Mouse (Mus musculus) embryonic fibroblast, embryonic 13.5 days (primary cell): ENCODE data around the gene L3hypdh. TPM values are rescaled to one million over a fixed set of nuclear protein-coding genes. Genes with fewer than 3 reads are reported as not detected.
"Not testable (repeated sequence)": the region's sequence is repeated elsewhere in the genome, so short reads cannot be mapped to it uniquely, and the experiment has no call there.

ENCODE experiments used
- H3K27ac ChIP-seq: 2 replicates; pipeline ENCODE4 v1.5.1; 2012; ENCODE audit warnings: low read length, control low read depth, inconsistent platforms; ENCODE audit not compliant: insufficient read depth
- H3K4me1 ChIP-seq: 2 replicates; pipeline ENCODE4 v1.6.1; 2011; ENCODE audit warnings: low read length; ENCODE audit not compliant: control insufficient read depth, insufficient read depth
- H3K4me3 ChIP-seq: 2 replicates; pipeline ENCODE4 v1.5.1; 2011; ENCODE audit warnings: mild to moderate bottlenecking, control low read depth, low read length; ENCODE audit not compliant: insufficient read depth
- CTCF ChIP-seq: IDR thresholded peaks from 2 replicates; pipeline ENCODE4 v1.5.1; 2011; ENCODE audit warnings: mild to moderate bottlenecking, control low read depth, low read length, moderate library complexity, borderline replicate concordance; ENCODE audit not compliant: insufficient read depth
- POLR2A ChIP-seq: IDR thresholded peaks from 2 replicates; pipeline ENCODE4 v1.6.1; 2011; ENCODE audit warnings: low read depth, mild to moderate bottlenecking, control low read depth, low read length, moderate library complexity
- polyA plus RNA-seq: library from polyadenylated mRNA; stranded (reverse); fragments of >200 nt; gene quantifications from 2 replicates; pipeline ENCODE4 v1.2.4, GENCODE M21; 2011; ENCODE audit warnings: low read depth; ENCODE audit not compliant: missing spikeins, insufficient read length

L3hypdh gene
- polyA plus RNA-seq, 1 experiment: 11.5 TPM

GRCm38 (mm10) chr12:72057780-72058179 lies 27.5 kb downstream of the L3hypdh start:
- no peak overlapping the region for H3K27ac ChIP-seq
- no peak for TF ChIP-seq CTCF
- no peak for TF ChIP-seq POLR2A
- no peak overlapping the region for H3K4me3 ChIP-seq
- H3K4me1 ChIP-seq: no peaks in the 10 kb centered on the region

GRCm38 (mm10) chr12:72053851-72054250 lies 31.4 kb downstream of the L3hypdh start:
- no peak for TF ChIP-seq CTCF
- TF ChIP-seq POLR2A: no peak
- Histone ChIP-seq H3K4me1 (no peaks in the 10 kb centered on the region), H3K4me3 (no peak overlapping the region), H3K27ac (no peak overlapping the region)

- Histone ChIP-seq H3K27ac (no peak overlapping the region), H3K4me1 (no peaks in the 10 kb centered on the region), H3K4me3 (no peak overlapping the region)
- TF ChIP-seq CTCF (no peak), POLR2A (no peak)
Measured at GRCm38 (mm10) chr12:72053303-72053702, 31.9 kb downstream of the L3hypdh start.

- no peak for TF ChIP-seq CTCF
- TF ChIP-seq POLR2A: no peak
- Histone ChIP-seq H3K4me3 (no peak overlapping the region), H3K4me1 (no peaks in the 10 kb centered on the region), H3K27ac (no peak overlapping the region)
Measured at GRCm38 (mm10) chr12:72052571-72052970, 32.7 kb downstream of the L3hypdh start.

- Histone ChIP-seq H3K4me3 (no peak overlapping the region), H3K27ac (no peak overlapping the region), H3K4me1 (no peaks in the 10 kb centered on the region)
- no peak for TF ChIP-seq CTCF
- TF ChIP-seq POLR2A: no peak
Measured at GRCm38 (mm10) chr12:72050821-72051220, 34.4 kb downstream of the L3hypdh start.

- H3K4me1 ChIP-seq, H3K4me3 ChIP-seq, H3K27ac ChIP-seq: not testable (repeated sequence)
Measured at GRCm38 (mm10) chr12:72050156-72050555, 35.1 kb downstream of the L3hypdh start.

GRCm38 (mm10) chr12:72047513-72047912 lies 37.7 kb downstream of the L3hypdh start:
- Histone ChIP-seq H3K27ac (no peak overlapping the region), H3K4me1 (no peaks in the 10 kb centered on the region), H3K4me3 (no peak overlapping the region)
- TF ChIP-seq CTCF: no peak
- TF ChIP-seq POLR2A: no peak

GRCm38 (mm10) chr12:72041238-72041637 lies 44.0 kb downstream of the L3hypdh start:
- no peak overlapping the region for H3K4me3 ChIP-seq
- H3K27ac ChIP-seq: no peak overlapping the region
- TF ChIP-seq POLR2A (no peak), CTCF (no peak)
- no peaks in the 10 kb centered on the region for H3K4me1 ChIP-seq

GRCm38 (mm10) chr12:72039501-72039900 lies 45.7 kb downstream of the L3hypdh start:
- Histone ChIP-seq H3K27ac (no peak overlapping the region), H3K4me1 (no peaks in the 10 kb centered on the region), H3K4me3 (no peak overlapping the region)
- no peak for TF ChIP-seq POLR2A
- no peak for TF ChIP-seq CTCF

GRCm38 (mm10) chr12:72038866-72039265 lies 46.4 kb downstream of the L3hypdh start:
- no peak overlapping the region for H3K4me3 ChIP-seq
- TF ChIP-seq POLR2A (no peak), CTCF (no peak)
- H3K27ac ChIP-seq: no peak overlapping the region
- no peaks in the 10 kb centered on the region for H3K4me1 ChIP-seq

- H3K4me3 ChIP-seq: no peak overlapping the region
- TF ChIP-seq CTCF (no peak), POLR2A (no peak)
- no peak overlapping the region for H3K27ac ChIP-seq
- H3K4me1 ChIP-seq: no peaks in the 10 kb centered on the region
Measured at GRCm38 (mm10) chr12:72037049-72037448, 48.2 kb downstream of the L3hypdh start.
